Mouse (Mus musculus) forebrain, embryonic 13.5 days (tissue): ENCODE measurements around the gene Caskin1. TPM values are rescaled to one million over a fixed set of nuclear protein-coding genes. Genes with fewer than 3 reads are reported as not detected.

Experiments
- ATAC-seq: fragments of 200-750 bp; cut with Nextera tagmentation; 2 replicates; pipeline ENCODE4 v1.8.0; 2017
- H3K27ac ChIP-seq: fragments of 300-500 bp; sonication (generic); 2 replicates; pipeline ENCODE4 v1.5.1; 2015; ENCODE audit warnings: inconsistent platforms, mild to moderate bottlenecking, moderate library complexity
- H3K27me3 ChIP-seq: fragments of 300-500 bp; sonication (generic); 2 replicates; pipeline ENCODE4 v1.6.1; 2015; ENCODE audit warnings: mild to moderate bottlenecking, inconsistent platforms
- H3K36me3 ChIP-seq: fragments of 300-500 bp; sonication (generic); 2 replicates; pipeline ENCODE4 v1.6.1; 2015; ENCODE audit warnings: mild to moderate bottlenecking, inconsistent platforms; ENCODE audit not compliant: poor library complexity, severe bottlenecking
- H3K4me1 ChIP-seq: fragments of 300-500 bp; sonication (generic); 2 replicates; pipeline ENCODE4 v1.6.1; 2015; ENCODE audit warnings: inconsistent platforms
- H3K4me2 ChIP-seq: fragments of 300-500 bp; sonication (generic); 2 replicates; pipeline ENCODE4 v1.6.1; 2015; ENCODE audit warnings: inconsistent platforms, mild to moderate bottlenecking, moderate library complexity
- H3K4me3 ChIP-seq: fragments of 300-500 bp; sonication (generic); 2 replicates; pipeline ENCODE4 v1.5.1; 2015; ENCODE audit warnings: mild to moderate bottlenecking, inconsistent platforms
- H3K9ac ChIP-seq: fragments of 300-500 bp; sonication (generic); 2 replicates; pipeline ENCODE4 v1.6.1; 2015; ENCODE audit warnings: mild to moderate bottlenecking, inconsistent platforms
- H3K9me3 ChIP-seq: fragments of 300-500 bp; sonication (generic); replicated peaks from 2 replicates; pipeline ENCODE4 v1.6.1; 2016; ENCODE audit warnings: inconsistent platforms
- WGBS: fragments of 180-500 bp; shearing (Covaris S2); methylation state at CpG from one replicate; pipeline ENCODE4 v1.1.7; 2015; 5-methylcytosine and 5-hydroxymethylcytosine counted together
- polyA plus RNA-seq: library from polyadenylated mRNA; unstranded; fragments of >200 nt; fragmentation: Nextera tagmentation; extraction: Ambion mirVana; gene quantifications from 2 replicates; pipeline ENCODE4 v1.2.1, GENCODE M21; 2015

The Caskin1 gene
- 15.0 and 16.7 TPM in 2 replicates for polyA plus RNA-seq

- peak; percentile 63 for ATAC-seq
- Histone ChIP-seq H3K9ac (peak within 1 kb of the TSS; percentile 93), H3K4me2 (peak within 1 kb of the TSS; percentile 85), H3K4me3 (peak within 1 kb of the TSS; percentile 92), H3K27me3 (no peaks in the 10 kb centered on the region), H3K27ac (peak within 1 kb of the TSS; percentile 91), H3K4me1 (peaks cover 36% of the 10 kb centered on the region), H3K9me3 (no peaks in the 10 kb centered on the region), H3K36me3 (no peaks in the 10 kb centered on the region)
- WGBS, result under 1% methylated on average over 21 of the region's 45 CpGs
Measured at GRCm38 (mm10) chr17:24488186-24488661, at the start of gene Caskin1. Gene Caskin1, plus strand, starts transcription at chr17:24488601.

GRCm38 (mm10) chr17:24440377-24440776 is 48.0 kb upstream of the Caskin1 start:
- Histone ChIP-seq H3K4me2 (no peak overlapping the region), H3K4me1 (no peaks in the 10 kb centered on the region), H3K27me3 (no peaks in the 10 kb centered on the region), H3K4me3 (no peak overlapping the region), H3K27ac (no peak overlapping the region), H3K9me3 (no peaks in the 10 kb centered on the region), H3K9ac (no peak overlapping the region), H3K36me3 (peaks cover 91% of the 10 kb centered on the region)
- no peak for ATAC-seq
- WGBS, result 89% methylated on average over 8 of the region's 8 CpGs

- H3K9ac ChIP-seq, result no peak overlapping the region
- no peak overlapping the region for H3K4me3 ChIP-seq
- H3K27me3 ChIP-seq, result no peaks in the 10 kb centered on the region
- H3K36me3 ChIP-seq, result peaks cover 93% of the 10 kb centered on the region
- no peak overlapping the region for H3K4me2 ChIP-seq
- no peaks in the 10 kb centered on the region for H3K9me3 ChIP-seq
- 54% methylated on average over 2 of the region's 2 CpGs for WGBS
- H3K27ac ChIP-seq, result no peak overlapping the region
- H3K4me1 ChIP-seq, result no peaks in the 10 kb centered on the region
- ATAC-seq, result no peak
Measured at GRCm38 (mm10) chr17:24441148-24441547, 47.3 kb upstream of the Caskin1 start.

- H3K9ac ChIP-seq, result no peak overlapping the region
- no peaks in the 10 kb centered on the region for H3K27me3 ChIP-seq
- no peaks in the 10 kb centered on the region for H3K4me1 ChIP-seq
- no peak overlapping the region for H3K4me3 ChIP-seq
- H3K4me2 ChIP-seq, result no peak overlapping the region
- H3K27ac ChIP-seq, result no peak overlapping the region
- H3K9me3 ChIP-seq, result no peaks in the 10 kb centered on the region
- no peak for ATAC-seq
- 90% methylated on average over 14 of the region's 14 CpGs for WGBS
- H3K36me3 ChIP-seq, result peaks cover 99% of the 10 kb centered on the region
Measured at GRCm38 (mm10) chr17:24442107-24442506, 46.3 kb upstream of the Caskin1 start.

GRCm38 (mm10) chr17:24442632-24443155 is 45.7 kb upstream of the Caskin1 start, which contains the start of gene Dnase1l2:
Gene Dnase1l2, minus strand, starts transcription at chr17:24443105.
- ATAC-seq, result no peak
- Histone ChIP-seq H3K9ac (no peak within 1 kb of the TSS), H3K27me3 (no peaks in the 10 kb centered on the region), H3K4me2 (no peak within 1 kb of the TSS), H3K27ac (no peak within 1 kb of the TSS), H3K36me3 (peaks cover 99% of the 10 kb centered on the region), H3K4me1 (no peaks in the 10 kb centered on the region), H3K9me3 (no peaks in the 10 kb centered on the region), H3K4me3 (no peak within 1 kb of the TSS)
- WGBS, result 84% methylated on average over 7 of the region's 7 CpGs

- H3K9ac ChIP-seq, result no peak overlapping the region
- no peaks in the 10 kb centered on the region for H3K4me1 ChIP-seq
- no peaks in the 10 kb centered on the region for H3K9me3 ChIP-seq
- H3K4me2 ChIP-seq, result no peak overlapping the region
- 94% methylated on average over 4 of the region's 4 CpGs for WGBS
- H3K27me3 ChIP-seq, result no peaks in the 10 kb centered on the region
- H3K4me3 ChIP-seq, result no peak overlapping the region
- H3K27ac ChIP-seq, result no peak overlapping the region
- no peak for ATAC-seq
- peaks cover 99% of the 10 kb centered on the region for H3K36me3 ChIP-seq
Measured at GRCm38 (mm10) chr17:24443409-24443808, 45.0 kb upstream of the Caskin1 start.

GRCm38 (mm10) chr17:24446590-24446989 is 41.8 kb upstream of the Caskin1 start:
- 97% methylated on average over 8 of the region's 8 CpGs for WGBS
- no peak for ATAC-seq

GRCm38 (mm10) chr17:24449507-24449906 is 38.9 kb upstream of the Caskin1 start:
- Histone ChIP-seq H3K4me2 (no peak overlapping the region), H3K27me3 (no peaks in the 10 kb centered on the region), H3K36me3 (peaks cover 72% of the 10 kb centered on the region), H3K4me3 (no peak overlapping the region), H3K9me3 (no peaks in the 10 kb centered on the region), H3K27ac (no peak overlapping the region), H3K9ac (no peak overlapping the region), H3K4me1 (peaks cover 22% of the 10 kb centered on the region)
- 96% methylated on average over 6 of the region's 6 CpGs for WGBS
- no peak for ATAC-seq

More at GRCm38 (mm10) chr17:24446590-24446989, 41.8 kb upstream of the Caskin1 start:
- no peak overlapping the region for H3K4me2 ChIP-seq
- peaks cover 99% of the 10 kb centered on the region for H3K36me3 ChIP-seq
- H3K27ac ChIP-seq, result no peak overlapping the region
- H3K4me3 ChIP-seq, result no peak overlapping the region
- H3K9me3 ChIP-seq, result no peaks in the 10 kb centered on the region
- H3K27me3 ChIP-seq, result no peaks in the 10 kb centered on the region
- H3K4me1 ChIP-seq, result no peaks in the 10 kb centered on the region
- no peak overlapping the region for H3K9ac ChIP-seq

GRCm38 (mm10) chr17:24451220-24451619 is 37.2 kb upstream of the Caskin1 start:
- Histone ChIP-seq H3K36me3 (peaks cover 55% of the 10 kb centered on the region), H3K4me2 (no peak overlapping the region)
- 97% methylated on average over 6 of the region's 6 CpGs for WGBS

GRCm38 (mm10) chr17:24453372-24453771 is 35.0 kb upstream of the Caskin1 start:
- Histone ChIP-seq H3K9ac (no peak overlapping the region; the same call in 1 of the 2 replicates), H3K9me3 (no peaks in the 10 kb centered on the region), H3K4me1 (peaks cover 23% of the 10 kb centered on the region), H3K27me3 (no peaks in the 10 kb centered on the region), H3K27ac (no peak overlapping the region), H3K36me3 (peaks cover 34% of the 10 kb centered on the region), H3K4me3 (peak overlapping the region; percentile 82; the same call in 1 of the 2 replicates), H3K4me2 (peak overlapping the region; percentile 85; the same call in 1 of the 2 replicates)
- WGBS, result 77% methylated on average over 2 of the region's 2 CpGs
- no peak for ATAC-seq

More at GRCm38 (mm10) chr17:24451220-24451619, 37.2 kb upstream of the Caskin1 start:
- no peak overlapping the region for H3K9ac ChIP-seq
- peaks cover 23% of the 10 kb centered on the region for H3K4me1 ChIP-seq
- H3K9me3 ChIP-seq, result no peaks in the 10 kb centered on the region
- no peaks in the 10 kb centered on the region for H3K27me3 ChIP-seq
- no peak overlapping the region for H3K4me3 ChIP-seq
- no peak for ATAC-seq
- no peak overlapping the region for H3K27ac ChIP-seq

- 12% methylated on average over 14 of the region's 14 CpGs for WGBS
- peaks cover 23% of the 10 kb centered on the region for H3K4me1 ChIP-seq
- no peak for ATAC-seq
- peaks cover 25% of the 10 kb centered on the region for H3K36me3 ChIP-seq
- H3K4me3 ChIP-seq, result peak overlapping the region; percentile 82
- peak overlapping the region; percentile 85 for H3K4me2 ChIP-seq
- no peaks in the 10 kb centered on the region for H3K27me3 ChIP-seq
- H3K9ac ChIP-seq, result peak overlapping the region; percentile 94
- H3K27ac ChIP-seq, result peak overlapping the region; percentile 92
- no peaks in the 10 kb centered on the region for H3K9me3 ChIP-seq
Measured at GRCm38 (mm10) chr17:24454218-24454755, 34.1 kb upstream of the Caskin1 start.

- Histone ChIP-seq H3K9ac (peak overlapping the region; percentile 94), H3K9me3 (no peaks in the 10 kb centered on the region), H3K27me3 (no peaks in the 10 kb centered on the region), H3K4me2 (peak overlapping the region; percentile 85), H3K36me3 (peaks cover 18% of the 10 kb centered on the region), H3K4me3 (peak overlapping the region; percentile 82), H3K27ac (peak overlapping the region; percentile 92), H3K4me1 (peaks cover 23% of the 10 kb centered on the region)
- peak; percentile 96 for ATAC-seq
- WGBS, result under 1% methylated on average over 67 of the region's 67 CpGs
Measured at GRCm38 (mm10) chr17:24454756-24455522, 33.5 kb upstream of the Caskin1 start.
